Mouse (Mus musculus): ENCODE results near the gene Vps33a.
"Not testable (repeated sequence)": the region's sequence is repeated elsewhere in the genome, so short reads cannot be mapped to it uniquely, and the experiment has no call there.

The Vps33a gene

DNA sequence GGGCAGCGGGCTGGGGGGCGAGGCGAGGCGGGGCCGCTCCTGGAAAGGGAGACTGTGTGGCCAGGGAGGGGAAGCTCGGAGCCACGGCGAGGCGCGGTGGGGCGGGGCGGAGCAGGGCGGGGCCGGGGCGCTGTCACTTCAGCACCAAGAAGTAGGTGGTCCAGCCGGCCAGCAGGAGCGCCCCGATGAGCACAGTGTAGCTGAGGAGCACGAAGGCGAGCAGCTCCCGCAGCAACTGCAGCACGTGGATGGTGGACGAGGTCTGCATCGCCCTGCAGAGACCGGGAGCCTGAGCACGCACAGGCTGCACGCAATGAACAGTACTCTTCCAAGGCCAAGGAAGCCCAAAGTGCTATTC is 48.5 kb downstream of the Vps33a start:
- no peak for DNase-seq (ENCODE audit: low spot score)

DNA sequence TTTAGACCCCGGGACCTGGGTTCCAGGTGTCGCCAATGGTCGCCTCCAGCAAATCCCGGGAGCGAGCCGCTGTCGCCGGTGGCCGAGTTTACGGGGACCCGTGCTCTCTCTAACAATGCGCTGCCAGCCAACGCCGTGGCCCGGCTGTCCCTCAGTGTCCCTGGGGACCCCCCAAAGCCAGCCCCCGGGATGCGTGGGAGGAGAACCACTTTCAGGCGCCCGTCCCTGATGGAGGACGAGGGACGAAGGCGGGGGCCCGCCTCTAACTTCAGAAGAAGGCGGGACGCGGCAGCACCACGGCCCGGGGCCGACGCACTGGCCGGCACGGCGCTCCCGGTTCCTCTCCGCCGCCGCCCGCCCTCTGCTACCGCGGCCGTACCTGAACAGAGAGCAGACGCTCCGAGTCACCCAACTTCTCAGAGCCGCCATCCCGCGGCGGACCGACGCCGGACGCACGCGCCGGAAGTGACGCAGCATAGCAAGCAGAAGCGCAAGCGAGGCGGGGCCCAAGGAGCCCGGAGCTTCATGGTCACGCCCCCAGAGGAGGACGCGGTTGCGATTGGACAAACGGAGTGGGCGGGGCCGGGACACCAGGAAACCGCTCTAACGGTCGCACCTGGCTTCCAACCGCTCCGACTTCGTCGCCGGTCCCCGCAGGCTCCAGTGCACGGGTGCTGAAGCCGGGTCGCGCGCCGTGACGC is 49.0 kb downstream of the Vps33a start, which contains the start of gene Diablo:
Gene Diablo (minus strand): TSS at position 485 of the 701 bp plus-strand sequence.
- peak; percentile 95 for DNase-seq (ENCODE audit: low spot score)

DNA sequence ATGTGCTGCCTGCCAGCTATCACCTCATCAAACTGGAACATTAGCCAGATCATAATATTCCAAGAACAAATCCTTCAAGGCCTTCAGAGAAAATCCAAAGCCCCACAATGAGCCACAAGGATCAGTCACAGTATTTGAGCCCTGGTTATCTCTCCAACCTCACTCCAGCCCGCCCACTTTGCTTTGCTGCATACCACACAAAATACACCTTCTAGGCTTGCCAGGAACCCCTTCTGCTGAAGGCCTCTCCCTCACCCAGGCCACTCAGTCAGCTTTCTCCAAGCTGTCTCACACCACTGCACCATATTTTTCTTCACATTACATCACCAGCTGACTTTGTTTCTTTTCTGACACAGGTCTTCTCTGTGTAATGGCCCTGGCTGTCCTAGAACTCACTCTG is 50.7 kb downstream of the Vps33a start:
- DNase-seq (ENCODE audit: low spot score), result no peak

DNA sequence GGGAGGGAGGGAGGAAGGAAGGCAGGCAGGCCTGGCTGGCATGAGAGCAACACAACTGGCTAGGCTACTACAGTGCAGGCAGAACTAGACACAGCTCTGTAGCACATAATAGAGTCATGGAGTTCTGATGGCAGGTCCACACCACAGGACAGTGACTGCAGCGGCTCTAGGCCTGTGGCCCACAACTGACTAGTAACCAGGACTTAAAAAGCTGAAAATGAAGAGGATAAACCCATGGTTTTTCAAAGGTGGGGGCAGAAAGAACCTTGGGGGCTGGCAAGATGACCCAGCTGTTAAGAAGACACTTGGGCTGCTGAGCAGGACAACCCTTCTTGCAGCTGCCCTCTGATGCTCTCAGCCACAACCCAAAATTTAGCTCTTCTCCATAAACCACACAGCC is 51.2 kb downstream of the Vps33a start:
- no peak for DNase-seq (ENCODE audit: low spot score)

DNA sequence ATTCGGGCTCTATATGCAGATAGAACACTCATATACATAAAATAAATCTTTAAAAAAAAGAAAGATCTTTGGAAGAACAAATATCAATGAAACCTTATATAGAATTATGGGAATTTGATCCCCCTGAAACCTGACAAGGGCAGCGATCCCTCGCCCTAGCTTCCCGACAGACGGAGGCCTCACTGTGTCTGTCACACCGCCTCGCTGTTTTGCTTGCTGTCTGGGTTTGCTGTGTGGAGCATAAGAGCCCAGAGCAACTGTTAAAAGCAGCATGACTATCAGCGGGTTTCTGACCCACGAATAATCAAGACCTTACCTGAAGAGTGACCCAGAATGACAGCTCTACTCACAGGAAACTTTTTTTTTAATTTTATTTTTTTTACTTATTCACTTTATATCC is 52.2 kb downstream of the Vps33a start:
- DNase-seq (ENCODE audit: low spot score), result no peak

DNA sequence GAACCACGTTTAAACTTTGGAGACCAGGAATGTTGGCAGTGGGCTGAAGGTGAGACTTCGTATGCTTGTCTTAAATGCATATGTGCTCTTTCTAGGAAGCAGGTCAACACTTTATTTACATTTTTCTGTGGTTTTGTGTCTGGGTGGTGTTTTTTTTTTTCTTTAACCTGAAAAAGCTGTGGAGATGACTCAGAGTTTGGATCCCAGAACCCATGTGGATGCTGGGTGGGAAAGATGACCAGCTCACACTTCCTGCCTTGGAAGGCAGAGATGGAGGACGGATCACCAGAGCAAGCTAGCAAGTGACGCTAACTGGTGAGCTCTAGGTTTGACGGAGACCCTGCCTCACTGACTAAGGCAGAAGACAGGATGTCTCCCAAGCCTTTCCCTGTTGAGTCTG is 58.0 kb downstream of the Vps33a start:
- no peak for DNase-seq (ENCODE audit: low spot score)

DNA sequence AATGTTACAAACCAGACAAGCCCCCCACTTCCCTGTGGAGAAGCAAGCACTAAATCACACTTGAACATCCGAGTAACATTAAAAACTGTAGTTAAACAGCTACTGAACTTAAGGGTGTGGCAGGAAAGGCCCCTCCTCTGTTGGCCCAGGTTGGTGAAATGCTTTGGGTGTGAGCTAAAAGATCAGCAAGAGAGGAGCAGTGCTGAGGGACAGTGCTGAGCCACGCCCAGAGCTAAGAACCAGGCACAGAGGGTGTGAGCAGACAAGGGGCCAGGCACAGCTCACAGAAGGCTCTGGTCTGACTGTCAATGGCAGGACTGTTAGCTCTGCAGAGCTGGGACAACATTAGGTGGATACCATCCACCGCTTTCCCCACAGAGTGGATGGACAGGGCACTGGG is 60.7 kb downstream of the Vps33a start:
- no peak for DNase-seq (ENCODE audit: low spot score)

DNA sequence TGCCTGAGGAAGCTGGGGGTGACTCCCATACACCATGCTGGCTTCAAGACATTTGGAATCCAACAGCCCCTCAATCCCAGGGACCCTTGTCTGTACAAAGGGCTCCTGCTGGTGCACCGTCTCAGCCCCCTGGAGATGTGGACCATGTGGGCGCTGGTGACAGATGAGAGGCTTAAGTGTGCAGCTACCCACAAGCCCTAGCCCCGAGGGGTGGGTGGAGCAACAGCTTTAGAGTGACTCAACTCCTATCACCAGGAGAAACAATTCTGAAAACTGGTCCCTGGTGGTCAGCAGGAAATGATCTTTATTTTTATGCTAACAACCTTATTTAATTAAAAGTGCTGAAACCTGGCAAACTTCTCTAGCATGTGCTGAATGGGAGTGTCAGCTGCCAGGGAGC is 61.4 kb downstream of the Vps33a start:
- DNase-seq (ENCODE audit: low spot score), result not testable (repeated sequence)

DNA sequence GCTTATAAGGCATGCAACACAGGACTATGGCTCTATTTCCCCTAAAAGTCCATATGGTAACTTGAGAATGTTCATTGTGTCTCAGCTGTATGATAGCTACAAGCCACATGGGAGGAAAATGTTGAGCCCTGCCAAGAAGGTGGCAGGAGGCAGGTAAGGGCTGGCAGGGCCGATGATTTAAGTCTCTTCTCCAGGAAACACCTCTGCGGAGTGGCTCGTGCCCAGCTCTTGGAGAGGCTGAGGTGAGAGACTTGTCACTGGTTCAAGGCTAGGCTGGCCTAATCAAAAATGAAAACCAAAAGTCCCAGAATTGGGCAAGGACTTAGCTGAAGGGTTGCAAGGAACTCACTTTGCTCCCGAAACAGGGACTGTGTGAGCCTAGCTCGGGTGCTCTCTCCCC is 62.7 kb downstream of the Vps33a start, which contains the start of gene B3gnt4:
Gene B3gnt4 (plus strand): TSS at position 301 of the 400 bp plus-strand sequence.
- no peak for DNase-seq (ENCODE audit: low spot score)

DNA sequence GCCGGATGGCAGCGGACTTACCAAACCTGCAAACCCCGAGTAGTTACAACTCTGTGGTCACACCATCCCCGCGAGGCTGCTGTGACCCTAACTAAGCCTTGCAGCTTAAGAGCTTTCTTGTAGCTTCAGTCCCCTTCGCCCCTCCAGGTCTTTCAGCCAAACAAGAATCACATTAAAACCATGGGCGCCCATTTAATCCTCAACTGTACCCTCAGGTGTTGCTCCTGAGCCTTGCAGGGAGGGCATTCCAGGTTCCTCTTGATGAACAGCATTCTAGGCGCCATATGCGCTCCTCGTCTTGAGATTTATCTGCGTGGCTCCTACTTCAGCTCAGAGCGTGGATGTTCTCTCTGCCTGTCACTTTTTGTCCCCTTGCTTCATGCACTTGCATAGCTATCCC is 63.9 kb downstream of the Vps33a start:
- no peak for DNase-seq (ENCODE audit: low spot score)

DNA sequence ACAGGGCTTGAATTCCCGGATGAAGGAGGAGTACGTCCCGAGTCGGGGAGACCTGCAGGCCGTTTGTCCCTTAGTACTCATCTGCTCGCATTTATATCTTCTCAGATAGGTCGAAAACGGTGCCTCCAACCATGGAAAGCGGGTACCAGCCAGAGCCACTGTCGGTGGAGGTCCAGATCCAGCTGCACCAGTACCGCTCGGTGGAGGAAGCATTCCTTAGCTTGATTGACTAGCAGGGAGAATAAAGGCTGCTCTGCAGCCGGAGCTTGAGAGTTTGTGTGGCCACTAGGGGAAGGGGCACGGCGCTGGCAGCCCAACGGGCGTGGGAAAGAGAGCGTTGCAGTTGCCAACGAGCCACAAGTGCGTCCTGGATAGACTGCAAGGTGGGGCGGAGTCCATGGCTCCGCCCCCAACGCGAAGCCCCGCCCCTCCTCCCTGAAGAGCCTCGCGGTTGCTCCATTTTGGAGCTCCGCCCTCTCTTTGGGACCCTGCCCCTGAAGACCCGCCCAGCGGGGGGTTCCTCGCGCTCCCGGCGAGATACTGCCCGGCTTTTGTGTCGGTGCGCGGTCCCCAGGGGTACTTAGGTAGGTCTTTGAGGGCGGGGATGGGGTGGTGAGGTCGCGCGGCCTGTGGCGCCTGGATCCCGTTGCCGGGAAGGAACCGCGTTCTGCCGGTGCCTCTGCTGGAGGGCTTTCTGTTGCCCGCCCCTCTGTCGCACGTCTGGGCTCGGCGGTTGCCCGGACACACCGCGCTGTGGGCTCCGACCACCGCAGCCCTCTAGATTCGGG is 64.7 kb downstream of the Vps33a start:
- DNase-seq (ENCODE audit: low spot score), result peak; percentile 78

DNA sequence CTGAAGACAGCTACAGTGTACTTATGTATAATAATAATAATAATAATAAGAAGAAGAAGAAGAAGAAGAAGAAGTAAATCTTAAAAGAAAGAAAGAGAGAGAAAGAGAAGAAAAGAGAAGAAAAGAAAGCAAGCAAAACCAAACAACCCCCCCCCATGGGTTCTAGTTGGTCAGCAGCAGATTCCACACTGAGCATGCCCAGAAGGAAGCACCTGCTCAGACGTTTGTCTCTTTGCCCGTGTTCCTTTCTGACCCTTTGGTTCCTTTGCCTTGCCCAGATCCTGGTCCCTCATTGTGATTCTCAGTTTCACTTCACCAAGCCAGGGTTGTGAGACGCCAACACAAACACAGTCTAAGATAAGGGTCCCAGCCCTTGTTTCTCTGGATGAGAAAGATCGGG is 70.9 kb downstream of the Vps33a start:
- DNase-seq (ENCODE audit: low spot score), result no peak

DNA sequence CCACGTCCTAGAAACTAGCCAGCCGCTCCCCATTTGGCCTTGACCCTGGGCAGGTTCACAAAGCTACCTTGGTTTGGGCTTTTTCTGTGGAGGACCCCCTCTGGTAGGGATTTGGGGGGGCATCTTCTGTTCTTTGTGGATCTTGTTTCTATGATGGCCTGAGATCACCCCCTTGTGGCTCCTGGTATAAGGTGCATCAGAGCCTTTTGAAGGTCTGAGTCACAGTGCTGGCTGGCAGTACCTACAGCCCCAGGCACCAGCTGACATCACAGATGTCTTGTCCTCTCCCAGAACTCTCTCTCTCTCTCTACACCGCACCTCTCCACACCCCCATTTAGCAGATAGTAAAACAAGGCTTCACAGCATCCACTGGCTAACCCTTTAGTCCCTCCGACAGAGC is 73.1 kb downstream of the Vps33a start:
- DNase-seq (ENCODE audit: low spot score), result no peak

DNA sequence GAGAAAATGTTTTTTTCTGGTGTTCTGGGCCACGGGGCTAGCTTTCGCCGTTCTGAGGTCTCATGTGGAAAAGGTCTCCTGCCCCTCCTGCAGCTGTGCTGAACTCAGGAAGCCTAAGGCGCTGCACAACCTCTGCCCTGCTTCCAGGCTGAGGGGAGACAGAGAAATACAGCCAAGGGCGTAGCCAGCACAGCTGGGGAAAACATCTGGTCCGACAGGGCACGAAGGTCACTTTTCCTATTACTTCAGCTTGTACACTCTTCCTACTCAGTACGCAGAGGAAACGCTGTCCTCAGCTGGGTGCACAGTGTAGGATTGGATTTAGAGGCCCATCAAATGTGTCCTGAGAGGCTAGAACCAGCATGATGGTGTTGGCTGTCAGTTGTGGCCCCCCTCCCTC is 82.9 kb downstream of the Vps33a start:
- DNase-seq (ENCODE audit: low spot score), result no peak

DNA sequence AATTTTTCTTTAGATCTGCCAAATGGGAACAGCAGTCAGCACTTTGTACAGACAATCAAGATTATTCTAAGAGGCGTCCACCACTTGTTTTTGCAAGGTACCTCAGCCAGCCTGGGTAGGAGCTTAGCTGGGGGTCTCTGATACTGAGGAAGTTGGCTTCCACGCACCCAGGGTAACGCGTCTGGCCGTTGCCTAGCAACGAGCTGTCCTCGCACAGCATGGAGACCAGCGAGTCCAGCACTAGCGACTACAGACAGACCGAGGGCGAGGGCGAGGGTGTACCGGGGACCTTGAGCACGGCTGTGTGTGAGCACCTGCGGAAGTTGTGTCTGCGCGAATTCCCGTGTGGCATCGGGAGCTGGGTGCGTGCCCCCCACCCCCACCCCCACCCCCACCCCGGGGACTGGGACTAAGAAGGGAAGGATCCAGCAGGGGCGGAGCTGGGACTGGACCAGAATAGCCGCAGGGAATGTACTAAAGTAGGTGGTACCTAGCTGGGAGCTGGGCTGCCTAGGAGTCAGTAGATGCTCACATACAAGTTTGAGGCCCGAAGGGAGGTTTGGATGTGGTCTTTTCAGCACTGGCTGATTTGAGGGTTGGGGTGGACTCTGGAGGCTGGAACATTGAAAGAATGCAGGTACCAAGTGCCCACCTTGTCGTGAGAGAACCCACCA is 83.6 kb downstream of the Vps33a start, which contains the start of the genes Lrrc43 and Il31:
Gene Lrrc43 (plus strand): TSS at position 194 of the 674 bp plus-strand sequence.
Gene Il31 (minus strand): TSS at position 378 of the 674 bp plus-strand sequence.
- DNase-seq (ENCODE audit: low spot score), result no peak

DNA sequence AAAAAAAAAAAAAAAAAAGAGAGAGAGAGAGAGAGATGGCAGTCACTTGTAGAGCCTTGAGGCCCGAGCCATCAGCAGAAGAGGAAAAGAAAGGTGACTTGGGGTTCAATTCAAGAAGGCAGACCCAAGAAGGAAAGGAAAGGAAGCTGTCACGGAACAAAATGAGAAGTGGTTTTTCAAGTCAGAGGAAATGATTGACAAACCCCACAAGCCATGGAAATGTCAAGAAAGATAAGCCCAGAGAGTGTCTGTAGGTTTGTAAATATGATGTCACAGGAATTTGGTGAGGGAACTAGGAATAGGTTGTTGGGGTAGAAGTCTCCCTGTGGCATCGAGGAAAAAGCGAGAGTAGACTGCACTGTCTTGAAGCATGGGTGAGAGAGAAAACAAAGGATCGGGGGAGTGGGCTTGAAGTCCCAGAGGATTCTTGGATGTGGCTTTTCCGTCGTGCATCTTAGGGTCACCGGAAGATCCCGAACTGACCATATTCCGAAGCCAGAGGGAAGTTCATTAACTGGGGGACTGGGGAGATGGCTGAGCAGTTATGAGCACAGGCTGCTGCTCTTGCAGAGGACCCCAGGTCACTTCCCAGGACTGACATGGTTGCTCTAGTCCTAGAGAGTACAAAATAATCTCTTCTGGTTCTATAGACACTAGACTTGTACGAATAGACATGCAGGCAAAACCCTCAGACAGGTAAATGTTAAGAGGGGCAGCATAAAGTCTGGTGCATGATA is 85.0 kb downstream of the Vps33a start:
- DNase-seq (ENCODE audit: low spot score), result no peak
